Mouse (Mus musculus) heart, adult 10 weeks (tissue): ENCODE measurements around the gene Gata3. TPM values are rescaled to one million over a fixed set of nuclear protein-coding genes. Genes with fewer than 3 reads are reported as not detected.

Source experiments
- polyA plus RNA-seq: library from polyadenylated mRNA; stranded (reverse); fragments of 350-450 nt; fragmentation: Illumina TruSeq; extraction: RNeasy Lipid Tissue Mini Kit (QIAGEN cat#74804); gene quantifications from one replicate; pipeline ENCODE4 v1.2.3, GENCODE M21; 2014; ENCODE audit warnings: low read depth, low replicate concordance

Gata3 gene
- 0.60 TPM for polyA plus RNA-seq

GRCm38 (mm10) chr2:9889651-9890183 lies at the start of gene Gata3:
Gata3 (minus strand) TSS chr2:9890034.

GRCm38 (mm10) chr2:9888913-9889650 lies 752 bp downstream of the Gata3 start, which contains the start of gene 9230102O04Rik:
9230102O04Rik (minus strand) TSS chr2:9889540.

GRCm38 (mm10) chr2:9881051-9881591 lies 8.7 kb downstream of the Gata3 start, which contains the start of gene 4930412O13Rik:
4930412O13Rik (plus strand) TSS chr2:9881252.

Other genes with a start within 250 kb of the Gata3 start
- not detected for gene 4930412O13Rik, start 8.8 kb downstream of the Gata3 start, polyA plus RNA-seq
- gene 9230102O04Rik, start 494 bp downstream of the Gata3 start, polyA plus RNA-seq, result not detected
- gene Taf3, start 158.6 kb upstream of the Gata3 start, polyA plus RNA-seq, result 7.6 TPM
- 2,486 TPM for gene Atp5c1, start 190.5 kb upstream of the Gata3 start, polyA plus RNA-seq
- gene Kin, start 190.6 kb upstream of the Gata3 start, polyA plus RNA-seq, result 16.5 TPM
- gene Itih2, start 241.4 kb upstream of the Gata3 start, polyA plus RNA-seq, result 1.3 TPM